Mouse (Mus musculus) embryonic fibroblast, embryonic 13.5 days (primary cell): Measurements from ENCODE around the gene Plac1. TPM values are rescaled to one million over a fixed set of nuclear protein-coding genes. Genes with fewer than 3 reads are reported as not detected.

Source experiments
- H3K27ac ChIP-seq: 2 replicates; pipeline ENCODE4 v1.5.1; 2012; ENCODE audit warnings: low read length, control low read depth, inconsistent platforms; ENCODE audit not compliant: insufficient read depth
- H3K4me1 ChIP-seq: 2 replicates; pipeline ENCODE4 v1.6.1; 2011; ENCODE audit warnings: low read length; ENCODE audit not compliant: control insufficient read depth, insufficient read depth
- H3K4me3 ChIP-seq: 2 replicates; pipeline ENCODE4 v1.5.1; 2011; ENCODE audit warnings: mild to moderate bottlenecking, control low read depth, low read length; ENCODE audit not compliant: insufficient read depth
- CTCF ChIP-seq: IDR thresholded peaks from 2 replicates; pipeline ENCODE4 v1.5.1; 2011; ENCODE audit warnings: mild to moderate bottlenecking, control low read depth, low read length, moderate library complexity, borderline replicate concordance; ENCODE audit not compliant: insufficient read depth
- POLR2A ChIP-seq: IDR thresholded peaks from 2 replicates; pipeline ENCODE4 v1.6.1; 2011; ENCODE audit warnings: low read depth, mild to moderate bottlenecking, control low read depth, low read length, moderate library complexity
- polyA plus RNA-seq: library from polyadenylated mRNA; stranded (reverse); fragments of >200 nt; gene quantifications from 2 replicates; pipeline ENCODE4 v1.2.4, GENCODE M21; 2011; ENCODE audit warnings: low read depth; ENCODE audit not compliant: missing spikeins, insufficient read length

Plac1 gene
- polyA plus RNA-seq, 1 experiment = 0.44 TPM

DNA sequence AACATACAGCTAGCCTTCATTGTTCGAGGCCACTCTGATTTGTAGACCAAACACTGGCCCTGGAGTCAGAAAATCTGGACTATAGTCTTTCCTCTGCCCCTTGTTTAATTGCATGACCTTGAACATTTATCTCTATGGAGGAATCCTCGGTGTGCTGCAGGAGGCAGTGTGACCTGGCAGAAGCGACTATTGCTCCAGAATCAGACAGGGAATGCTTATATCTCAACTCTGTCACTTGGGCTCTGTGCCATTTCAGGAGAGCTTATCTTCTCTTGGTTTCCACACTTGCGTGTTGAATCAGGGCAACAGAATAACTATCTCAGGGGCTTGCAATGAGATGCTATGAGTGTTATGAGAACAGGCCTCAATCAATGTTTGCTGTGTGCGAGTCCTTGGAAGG is 38.3 kb downstream of the Plac1 start:
- TF ChIP-seq CTCF (no peak), POLR2A (no peak)
- H3K4me1 ChIP-seq = no peaks in the 10 kb centered on the region
- no peak overlapping the region for H3K27ac ChIP-seq
- no peak overlapping the region for H3K4me3 ChIP-seq

DNA sequence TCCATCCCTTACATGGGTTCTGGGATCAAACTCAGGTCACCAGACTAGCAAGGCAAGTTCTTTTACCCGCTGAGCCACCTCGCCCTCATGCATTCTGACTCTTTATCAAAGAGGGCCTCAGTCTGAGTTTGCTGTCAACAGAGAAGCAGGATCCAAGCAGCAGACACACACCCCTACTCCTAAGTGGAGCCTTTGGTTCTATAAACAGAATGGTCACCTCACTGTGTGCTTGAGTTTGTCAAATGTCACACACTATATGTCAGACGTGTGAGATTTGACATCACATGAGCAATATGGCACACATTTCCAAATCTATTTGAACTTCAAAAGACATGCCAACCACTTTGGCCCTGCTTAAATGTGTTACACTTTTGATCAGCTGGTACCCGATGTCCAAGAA is 42.2 kb downstream of the Plac1 start:
- Histone ChIP-seq H3K27ac (no peak overlapping the region), H3K4me3 (no peak overlapping the region), H3K4me1 (no peaks in the 10 kb centered on the region)
- TF ChIP-seq POLR2A (no peak), CTCF (no peak)

DNA sequence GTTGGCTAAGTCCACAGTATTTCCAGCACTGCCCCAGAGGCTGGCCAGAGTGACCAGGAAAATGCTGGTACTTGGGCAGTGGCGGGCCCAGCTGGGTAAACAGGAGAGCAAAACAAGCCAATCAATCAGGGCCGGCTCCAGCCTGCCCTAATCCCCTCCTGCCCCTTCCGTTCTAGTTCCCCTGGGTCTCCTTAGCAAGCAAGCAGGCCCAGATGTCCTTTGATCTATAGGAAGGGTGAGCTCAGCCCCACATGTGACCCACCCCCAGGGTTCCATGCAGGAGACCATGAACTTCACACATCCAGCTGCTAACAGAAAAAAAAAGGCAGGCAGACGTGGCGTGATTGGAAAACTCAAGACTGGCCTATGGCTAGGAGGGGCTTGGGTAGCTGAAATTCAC is 43.5 kb downstream of the Plac1 start:
- H3K4me1 ChIP-seq = no peaks in the 10 kb centered on the region
- no peak for TF ChIP-seq POLR2A
- TF ChIP-seq CTCF = no peak
- no peak overlapping the region for H3K27ac ChIP-seq
- no peak overlapping the region for H3K4me3 ChIP-seq

DNA sequence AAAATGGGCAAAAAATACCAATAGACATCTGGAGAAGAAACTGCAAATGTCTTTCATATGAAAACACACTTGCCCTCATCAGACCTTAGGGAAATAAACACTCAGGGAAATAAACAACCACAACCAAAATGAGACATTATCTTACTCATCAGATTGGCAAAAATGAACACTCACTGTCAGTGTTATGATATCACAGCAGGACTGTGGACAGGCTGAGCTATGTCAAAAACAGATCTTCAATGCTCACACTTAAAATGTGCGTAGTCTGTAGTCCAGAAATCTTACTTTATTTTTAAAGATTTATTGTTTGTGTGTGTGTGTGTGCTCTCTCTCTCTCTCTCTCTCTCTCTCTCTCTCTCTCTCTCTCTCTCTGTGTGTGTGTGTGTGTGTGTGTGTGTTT is 51.2 kb downstream of the Plac1 start:
- H3K4me3 ChIP-seq = no peak overlapping the region
- TF ChIP-seq CTCF = no peak
- TF ChIP-seq POLR2A = no peak
- no peak overlapping the region for H3K27ac ChIP-seq
- H3K4me1 ChIP-seq = no peaks in the 10 kb centered on the region

DNA sequence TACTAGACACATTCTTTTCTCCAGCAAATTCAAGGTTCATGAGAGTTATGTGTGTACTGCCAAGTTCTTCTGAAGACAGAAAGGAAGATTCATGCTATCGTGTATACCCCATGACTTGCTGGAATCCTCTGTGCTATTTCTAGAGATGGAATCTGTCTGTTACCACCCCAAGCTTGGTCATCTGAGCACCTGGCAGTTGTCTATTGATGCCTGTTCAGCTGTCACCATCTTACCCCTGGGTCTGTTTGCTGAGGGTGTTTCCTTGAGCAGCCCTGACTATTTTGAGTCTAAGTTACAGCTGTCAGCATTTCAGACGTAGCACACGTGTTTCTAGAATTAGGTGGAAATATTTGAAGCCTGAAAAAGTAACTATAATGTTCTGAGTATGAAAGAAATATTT is 60.1 kb downstream of the Plac1 start:
- Histone ChIP-seq H3K4me1 (no peaks in the 10 kb centered on the region; the same call in 1 of the 2 replicates), H3K27ac (no peak overlapping the region), H3K4me3 (no peak overlapping the region)
- TF ChIP-seq POLR2A = no peak
- TF ChIP-seq CTCF = no peak

DNA sequence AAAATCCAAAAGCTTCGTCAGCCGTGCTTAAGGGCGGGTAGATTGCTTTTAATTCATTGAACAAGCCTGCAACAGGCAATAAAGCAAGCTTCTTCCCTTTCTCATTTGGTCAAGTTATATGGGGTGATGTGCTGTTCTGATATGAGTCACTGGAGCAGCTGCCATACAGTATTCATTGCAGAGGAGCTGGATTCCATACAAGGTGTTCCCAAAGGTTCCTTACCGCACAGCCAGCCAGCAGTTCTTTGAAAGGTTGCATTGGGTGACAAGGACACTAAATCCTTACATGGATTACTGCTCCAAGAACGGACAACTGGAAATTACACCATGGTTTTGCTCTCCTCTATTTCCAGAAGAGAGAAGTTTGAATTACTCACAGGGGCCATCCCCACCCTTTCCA is 63.6 kb downstream of the Plac1 start:
- no peak for TF ChIP-seq CTCF
- TF ChIP-seq POLR2A = no peak
- Histone ChIP-seq H3K4me1 (no peaks in the 10 kb centered on the region; the same call in 1 of the 2 replicates), H3K4me3 (no peak overlapping the region), H3K27ac (peak overlapping the region; percentile 18; the same call in 1 of the 2 replicates)

DNA sequence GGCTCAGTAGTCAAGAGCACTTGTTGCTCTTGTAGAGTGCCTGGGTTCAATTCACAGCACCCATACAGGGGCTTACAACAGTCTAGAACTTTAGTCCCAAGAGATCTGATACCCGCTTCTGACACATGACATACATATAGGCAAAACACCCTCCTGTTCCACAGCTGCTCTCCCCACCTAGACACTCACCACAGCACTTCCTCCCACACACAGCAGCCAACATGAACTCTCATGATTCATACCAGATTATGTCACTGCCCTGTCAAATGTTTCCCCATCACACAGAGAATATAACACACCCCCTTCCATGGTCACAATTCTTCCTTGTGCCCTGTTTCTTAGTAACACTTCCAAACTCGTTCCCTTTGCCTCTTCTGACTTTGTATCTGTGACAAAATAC is 71.3 kb downstream of the Plac1 start:
- H3K4me1 ChIP-seq = peaks cover 10% of the 10 kb centered on the region
- H3K27ac ChIP-seq = no peak overlapping the region
- TF ChIP-seq CTCF = no peak
- TF ChIP-seq POLR2A = no peak
- H3K4me3 ChIP-seq = no peak overlapping the region

DNA sequence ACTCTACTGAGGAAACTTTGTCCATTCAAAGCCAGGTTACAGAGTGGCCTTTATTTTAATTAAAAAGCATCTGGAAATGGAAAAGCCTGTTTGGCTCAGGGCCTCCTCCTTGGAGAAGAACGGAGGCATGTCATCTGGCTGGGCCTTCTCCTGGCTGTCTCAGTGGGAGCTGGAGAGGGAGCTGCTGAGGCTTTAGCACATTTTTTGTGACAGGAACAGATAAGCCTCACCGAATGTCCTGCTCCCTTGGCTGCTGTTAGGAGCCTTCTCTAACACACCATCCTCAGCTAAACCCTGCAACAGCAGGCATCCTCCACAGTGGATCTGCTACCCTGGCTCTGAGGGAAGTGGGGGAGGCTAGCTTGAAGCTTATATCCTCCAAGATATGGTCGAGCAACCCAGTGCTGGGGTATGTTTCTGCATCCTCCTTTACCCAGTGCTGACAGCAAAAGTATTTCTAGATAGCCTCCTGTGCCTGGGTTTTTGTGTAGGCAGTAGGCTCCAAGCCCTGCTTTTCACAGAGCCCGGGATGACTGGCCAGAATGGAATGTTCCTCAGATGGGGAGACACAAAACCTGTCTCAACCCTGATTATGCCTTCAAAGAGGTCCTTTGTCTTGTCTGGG is 72.9 kb downstream of the Plac1 start:
- Histone ChIP-seq H3K4me3 (no peak overlapping the region), H3K4me1 (peaks cover 10% of the 10 kb centered on the region), H3K27ac (peak overlapping the region; percentile 53; the same call in 1 of the 2 replicates)
- TF ChIP-seq CTCF (no peak), POLR2A (no peak)

DNA sequence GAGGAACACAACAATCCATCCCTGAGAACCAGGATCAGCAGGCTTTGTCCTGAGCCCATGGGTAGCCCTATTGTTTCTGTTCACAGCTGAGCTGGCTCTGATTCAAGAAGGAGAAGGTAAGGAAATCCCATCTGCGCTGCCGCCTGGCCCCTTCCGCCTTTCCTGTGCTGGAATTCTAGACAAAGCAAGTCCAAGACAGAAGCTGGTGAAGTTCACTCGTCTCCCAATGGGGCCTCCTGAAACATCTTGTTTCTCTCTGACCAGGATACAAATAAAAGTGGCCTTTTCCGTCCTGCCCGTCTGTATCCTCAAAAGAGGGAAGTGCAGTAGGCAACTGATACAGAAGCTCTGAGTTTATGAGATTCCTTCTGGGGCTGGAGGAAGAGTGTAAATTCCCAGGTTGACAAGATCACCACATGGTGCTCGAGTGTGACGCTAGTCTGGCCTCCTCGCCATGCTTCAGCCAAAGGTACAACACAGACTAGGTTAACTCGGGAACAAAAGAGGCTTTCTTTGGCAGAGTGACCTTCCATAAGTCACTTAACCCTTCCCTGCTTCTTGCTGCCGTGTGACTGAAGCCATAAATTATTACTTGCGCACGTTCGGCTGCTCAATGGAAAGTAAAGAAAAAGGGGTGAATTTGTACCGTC is 73.5 kb downstream of the Plac1 start:
- H3K4me1 ChIP-seq = peaks cover 10% of the 10 kb centered on the region
- H3K27ac ChIP-seq = no peak overlapping the region
- no peak overlapping the region for H3K4me3 ChIP-seq
- no peak for TF ChIP-seq POLR2A
- TF ChIP-seq CTCF = no peak

DNA sequence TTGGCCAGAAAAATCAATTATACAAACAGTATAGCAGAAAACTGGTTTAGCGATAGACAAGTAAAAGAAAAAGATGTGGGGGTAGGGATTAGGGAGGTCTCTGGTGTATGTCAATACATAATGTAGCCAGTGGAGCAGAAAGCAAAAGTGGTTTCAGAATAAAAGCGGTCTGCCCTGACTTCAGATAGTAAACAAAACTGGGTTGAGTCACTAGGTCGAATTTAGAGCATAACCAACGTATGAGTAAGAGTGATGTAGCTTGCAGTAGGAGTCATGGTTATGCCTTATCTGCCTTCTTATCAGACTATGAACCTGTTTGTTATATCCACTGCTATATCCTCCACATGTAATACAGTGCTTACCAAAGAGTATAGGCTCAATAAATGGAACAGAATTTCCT is 77.3 kb downstream of the Plac1 start:
- H3K27ac ChIP-seq = 0 out of 2 replicates have a peak overlapping the region, but pooled peaks have one; percentile 19

DNA sequence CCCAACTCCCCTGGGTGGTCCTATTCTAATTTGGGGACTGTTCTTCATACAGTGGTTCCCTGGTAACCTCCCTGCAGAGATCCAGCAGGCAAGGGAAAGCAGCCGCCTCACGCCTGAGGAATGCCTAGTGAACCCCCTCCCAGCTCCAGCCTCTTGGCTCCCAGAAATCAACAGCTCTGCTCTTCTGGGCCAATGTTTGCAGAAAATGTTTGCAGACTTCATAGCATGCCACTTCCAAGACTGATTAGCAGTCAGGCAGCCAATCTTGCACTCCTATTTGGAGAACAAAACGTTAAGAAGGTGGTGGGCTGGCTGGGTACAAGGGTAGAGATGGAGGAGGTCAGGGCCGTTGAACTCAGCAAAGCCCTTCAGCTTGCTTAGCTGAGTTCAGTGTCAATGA is 78.3 kb downstream of the Plac1 start:
- TF ChIP-seq CTCF (no peak), POLR2A (no peak)
- Histone ChIP-seq H3K4me1 (peaks cover 13% of the 10 kb centered on the region), H3K4me3 (no peak overlapping the region), H3K27ac (peak overlapping the region; percentile 66; the same call in 1 of the 2 replicates)

More for the DNA sequence above, 77.3 kb downstream of the Plac1 start:
- Histone ChIP-seq H3K4me3 (no peak overlapping the region), H3K4me1 (peaks cover 17% of the 10 kb centered on the region)
- TF ChIP-seq POLR2A (no peak), CTCF (no peak)
